Mouse (Mus musculus) testis, adult 2 months (tissue): ENCODE measurements around the gene Ect2l.

Source experiments
- CTCF ChIP-seq: fragments of 200-500 bp; IDR thresholded peaks from 2 replicates; pipeline ENCODE4 v1.5.1; 2012; ENCODE audit warnings: low read depth, mild to moderate bottlenecking, inconsistent platforms, low read length, moderate library complexity; ENCODE audit not compliant: control insufficient read depth, insufficient read depth, insufficient replicate concordance
- POLR2A ChIP-seq: fragments of 200-500 bp; IDR thresholded peaks from 2 replicates; pipeline ENCODE4 v1.6.1; 2012; ENCODE audit warnings: low read depth, mild to moderate bottlenecking, inconsistent platforms, low read length, moderate library complexity; ENCODE audit not compliant: control insufficient read depth

- TF ChIP-seq POLR2A (peak; percentile 78), CTCF (no peak)
Observed at GRCm38 (mm10) chr10:18234560-18235401, 24.1 kb upstream of the Ect2l start, which contains the start of gene Ccdc28a.
